Mouse (Mus musculus) cerebellum, adult 2 months (tissue): ENCODE data around the gene Nim1k.

Experiments
- CTCF ChIP-seq: fragments of 200-500 bp; IDR thresholded peaks from 2 replicates; pipeline ENCODE4 v1.5.1; 2011; ENCODE audit warnings: low read depth, mild to moderate bottlenecking, control low read depth, low read length, moderate library complexity, borderline replicate concordance; ENCODE audit not compliant: insufficient read depth
- POLR2A ChIP-seq: fragments of 200-500 bp; IDR thresholded peaks from 2 replicates; pipeline ENCODE4 v1.6.1; 2011; ENCODE audit warnings: low read length, control low read depth, borderline replicate concordance; ENCODE audit not compliant: insufficient read depth

GRCm38 (mm10) chr13:119742711-119743415, 12.8 kb downstream of the Nim1k start:
- TF ChIP-seq POLR2A, result no peak
- no peak for TF ChIP-seq CTCF
